Mouse (Mus musculus): Measurements from ENCODE around the gene Tmem9b. TPM values are rescaled to one million over a fixed set of nuclear protein-coding genes. Genes with fewer than 3 reads are reported as not detected.

Gene Tmem9b
- polyA plus RNA-seq, 1 experiment: 45.8 TPM

DNA sequence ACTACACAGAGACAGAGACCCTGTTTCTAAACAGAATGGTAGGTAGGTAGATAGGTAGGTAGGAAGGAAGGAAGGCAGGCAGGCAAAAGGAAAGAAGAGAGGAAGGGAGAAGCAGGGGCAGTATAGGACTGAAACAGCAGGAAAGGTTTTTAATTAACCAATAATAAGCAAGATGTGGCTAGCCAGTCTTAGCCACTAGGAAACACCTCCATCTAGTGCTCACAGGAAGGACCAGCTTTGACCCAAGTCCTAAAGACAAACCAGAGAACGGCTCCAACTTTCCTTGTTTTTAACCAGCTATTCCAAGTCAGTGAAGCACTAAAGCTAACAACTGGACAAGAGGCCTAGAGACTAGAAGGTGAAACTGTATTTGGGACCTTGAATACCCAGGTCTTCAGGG, 4.9 kb downstream of the Tmem9b start:
- Histone ChIP-seq H3K4me3 (ENCODE audit: insufficient read depth, low read length) (no peak overlapping the region), H3K27ac (ENCODE audit: insufficient read depth, low read length) (no peak overlapping the region), H3K4me1 (ENCODE audit: control insufficient read depth, insufficient read depth, low read length) (peaks cover 4% of the 10 kb centered on the region; the same call in 1 of the 2 replicates)
- TF ChIP-seq CTCF (IDR thresholded peaks at IDR 0.05; ENCODE audit: borderline replicate concordance, insufficient read depth, low read length): no peak
- no peak for TF ChIP-seq POLR2A (IDR thresholded peaks at IDR 0.05; ENCODE audit: low read depth, low read length)

DNA sequence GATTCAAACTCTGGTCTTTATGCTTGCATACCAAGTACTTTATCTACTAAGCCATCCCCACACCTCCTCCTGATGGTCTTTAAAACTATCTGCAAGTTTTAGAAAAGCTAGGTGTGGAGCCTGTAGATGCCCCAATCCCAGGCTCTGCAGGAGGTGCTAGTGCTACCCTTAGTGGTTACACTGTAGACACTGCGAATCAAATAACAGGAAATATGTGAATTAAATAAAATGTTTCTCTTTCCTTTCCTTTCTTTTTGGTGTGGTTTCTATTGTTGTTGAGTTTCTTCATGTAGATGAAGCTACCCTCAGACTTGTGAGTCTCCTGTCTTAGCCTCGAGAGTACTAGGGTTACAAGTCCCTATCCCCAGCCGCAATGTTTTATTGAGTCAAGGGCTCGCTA, 11.0 kb downstream of the Tmem9b start:
- H3K4me3 ChIP-seq (ENCODE audit: insufficient read depth, low read length): no peak overlapping the region
- no peak overlapping the region for H3K27ac ChIP-seq (ENCODE audit: insufficient read depth, low read length)
- no peaks in the 10 kb centered on the region for H3K4me1 ChIP-seq (ENCODE audit: control insufficient read depth, insufficient read depth, low read length)
- no peak for TF ChIP-seq CTCF (IDR thresholded peaks at IDR 0.05; ENCODE audit: borderline replicate concordance, insufficient read depth, low read length)
- TF ChIP-seq POLR2A (IDR thresholded peaks at IDR 0.05; ENCODE audit: low read depth, low read length): no peak

DNA sequence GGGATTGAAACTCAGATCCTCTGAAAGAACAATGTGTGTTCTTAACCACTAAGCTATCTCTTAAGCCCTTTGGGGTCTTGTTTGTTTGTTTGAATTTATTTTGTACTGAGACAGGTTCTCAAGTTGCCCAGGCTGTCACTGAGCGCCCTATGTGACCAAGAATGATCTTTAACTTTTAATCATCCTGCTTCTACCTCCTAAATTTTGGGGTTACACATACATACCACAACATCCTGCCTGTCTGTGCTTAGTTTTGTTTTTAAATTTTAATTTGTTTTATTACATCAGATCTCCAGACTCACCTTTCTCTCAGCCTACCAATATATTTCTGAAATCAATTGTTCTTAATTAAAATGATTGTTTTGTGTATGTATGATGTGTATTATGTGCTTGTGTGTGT, 11.6 kb downstream of the Tmem9b start:
- Histone ChIP-seq H3K4me3 (ENCODE audit: insufficient read depth, low read length) (no peak overlapping the region), H3K27ac (ENCODE audit: insufficient read depth, low read length) (no peak overlapping the region), H3K4me1 (ENCODE audit: control insufficient read depth, insufficient read depth, low read length) (no peaks in the 10 kb centered on the region)
- no peak for TF ChIP-seq CTCF (IDR thresholded peaks at IDR 0.05; ENCODE audit: borderline replicate concordance, insufficient read depth, low read length)
- TF ChIP-seq POLR2A (IDR thresholded peaks at IDR 0.05; ENCODE audit: low read depth, low read length): no peak

DNA sequence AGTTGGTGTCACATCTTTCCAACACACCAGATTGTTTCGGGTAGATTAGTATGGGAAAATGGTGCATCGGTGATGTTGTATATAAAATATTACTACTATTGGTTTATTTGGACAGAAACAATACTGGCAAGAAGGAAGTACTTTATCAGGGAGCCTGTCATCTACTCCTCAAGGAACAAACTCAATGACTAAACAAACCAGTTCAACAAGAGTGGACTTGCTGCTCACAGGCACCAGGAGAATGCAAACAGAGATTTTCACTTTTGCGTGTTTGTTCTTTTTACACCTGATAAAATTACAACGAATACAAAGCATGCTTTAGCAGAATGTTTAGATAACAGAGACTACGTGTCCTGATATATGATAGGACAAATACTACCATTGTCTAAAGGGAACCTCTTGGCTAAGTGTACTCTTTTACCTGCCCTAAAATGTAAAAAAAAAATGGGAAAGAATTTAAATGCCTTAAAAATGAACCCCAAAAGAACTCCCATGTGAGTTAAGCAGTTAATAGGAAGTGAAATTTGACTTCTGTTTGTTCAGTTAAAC, 12.8 kb downstream of the Tmem9b start:
- H3K4me3 ChIP-seq (ENCODE audit: insufficient read depth, low read length): no peak overlapping the region
- H3K4me1 ChIP-seq (ENCODE audit: control insufficient read depth, insufficient read depth, low read length): no peaks in the 10 kb centered on the region
- TF ChIP-seq CTCF (IDR thresholded peaks at IDR 0.05; ENCODE audit: borderline replicate concordance, insufficient read depth, low read length): no peak
- TF ChIP-seq POLR2A (IDR thresholded peaks at IDR 0.05; ENCODE audit: low read depth, low read length): no peak
- H3K27ac ChIP-seq (ENCODE audit: insufficient read depth, low read length): no peak overlapping the region

DNA sequence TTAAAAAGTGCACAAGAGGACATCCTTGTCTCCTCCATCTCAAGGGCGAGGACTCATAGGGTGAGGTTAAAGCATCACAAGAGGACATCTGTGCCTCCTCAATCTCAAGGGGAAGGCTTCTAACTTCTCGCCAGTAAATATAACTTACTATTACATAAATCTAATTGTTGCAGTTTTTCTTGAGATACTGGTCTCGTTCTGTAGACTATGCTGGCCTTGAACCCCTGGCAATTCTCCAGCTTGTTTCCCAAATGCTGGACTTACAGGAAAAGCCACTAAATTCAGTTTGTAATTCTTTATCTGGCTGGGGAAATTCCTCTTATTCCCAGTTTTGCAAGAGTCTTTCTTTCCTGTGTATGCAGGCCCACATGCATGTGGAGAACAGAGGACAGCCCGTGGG, 17.9 kb downstream of the Tmem9b start:
- no peaks in the 10 kb centered on the region for H3K4me1 ChIP-seq (ENCODE audit: control insufficient read depth, insufficient read depth, low read length)
- TF ChIP-seq CTCF (IDR thresholded peaks at IDR 0.05; ENCODE audit: borderline replicate concordance, insufficient read depth, low read length): no peak
- TF ChIP-seq POLR2A (IDR thresholded peaks at IDR 0.05; ENCODE audit: low read depth, low read length): no peak
- H3K27ac ChIP-seq (ENCODE audit: insufficient read depth, low read length): no peak overlapping the region
- H3K4me3 ChIP-seq (ENCODE audit: insufficient read depth, low read length): no peak overlapping the region

DNA sequence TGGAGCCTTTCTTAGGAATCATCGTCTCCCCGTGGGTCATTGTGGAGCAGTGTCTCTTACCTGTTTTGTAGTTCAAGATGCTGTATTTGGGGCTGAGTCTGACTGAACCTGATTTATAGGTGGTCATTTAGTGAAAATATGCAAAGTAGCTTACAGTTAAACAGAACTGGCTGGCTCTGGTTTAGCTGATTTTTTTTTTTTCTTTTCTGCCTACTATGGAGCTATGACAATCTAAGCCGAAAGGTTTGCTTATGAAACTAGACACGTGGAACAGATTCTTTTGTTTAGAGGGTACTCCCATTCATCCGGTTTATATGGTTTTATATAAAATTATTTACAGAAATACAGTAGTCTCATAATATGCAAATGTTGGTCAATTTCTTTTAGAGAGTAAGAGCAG, 21.0 kb downstream of the Tmem9b start, which contains the start of gene Ascl3:
Gene Ascl3 (minus strand): TSS at position 101 of the 400 bp plus-strand sequence.
- peaks cover 4% of the 10 kb centered on the region for H3K4me1 ChIP-seq (ENCODE audit: control insufficient read depth, insufficient read depth, low read length)
- TF ChIP-seq POLR2A (IDR thresholded peaks at IDR 0.05; ENCODE audit: low read depth, low read length) (no peak), CTCF (IDR thresholded peaks at IDR 0.05; ENCODE audit: borderline replicate concordance, insufficient read depth, low read length) (no peak)
- no peak within 1 kb of the TSS for H3K27ac ChIP-seq (ENCODE audit: insufficient read depth, low read length)
- H3K4me3 ChIP-seq (ENCODE audit: insufficient read depth, low read length): no peak within 1 kb of the TSS

DNA sequence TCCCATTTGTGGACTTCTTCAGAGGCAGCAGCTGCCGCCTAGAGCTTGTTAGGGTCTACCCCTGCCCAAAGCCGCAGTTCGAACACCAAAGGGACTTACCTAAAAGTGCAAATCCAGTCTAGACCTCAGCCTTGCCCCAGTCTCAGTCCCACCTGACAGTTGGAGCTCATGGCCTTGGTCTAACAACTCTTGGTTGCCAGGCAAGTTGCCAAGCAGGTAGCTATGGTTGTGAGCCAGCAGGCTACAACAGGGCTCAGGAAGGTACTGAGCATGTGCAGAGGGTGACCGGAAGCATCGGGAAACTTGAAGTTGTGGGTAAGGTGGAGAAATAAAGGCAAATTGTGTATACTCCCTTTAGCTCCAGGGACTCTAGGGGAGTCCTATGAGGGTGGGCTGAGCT, 29.0 kb downstream of the Tmem9b start, which contains the start of gene BC051019:
Gene BC051019 (minus strand): TSS at position 154 of the 400 bp plus-strand sequence.
- peaks cover 3% of the 10 kb centered on the region for H3K4me1 ChIP-seq (ENCODE audit: control insufficient read depth, insufficient read depth, low read length)
- no peak for TF ChIP-seq CTCF (IDR thresholded peaks at IDR 0.05; ENCODE audit: borderline replicate concordance, insufficient read depth, low read length)
- no peak for TF ChIP-seq POLR2A (IDR thresholded peaks at IDR 0.05; ENCODE audit: low read depth, low read length)
- no peak within 1 kb of the TSS for H3K4me3 ChIP-seq (ENCODE audit: insufficient read depth, low read length)
- no peak within 1 kb of the TSS for H3K27ac ChIP-seq (ENCODE audit: insufficient read depth, low read length)

DNA sequence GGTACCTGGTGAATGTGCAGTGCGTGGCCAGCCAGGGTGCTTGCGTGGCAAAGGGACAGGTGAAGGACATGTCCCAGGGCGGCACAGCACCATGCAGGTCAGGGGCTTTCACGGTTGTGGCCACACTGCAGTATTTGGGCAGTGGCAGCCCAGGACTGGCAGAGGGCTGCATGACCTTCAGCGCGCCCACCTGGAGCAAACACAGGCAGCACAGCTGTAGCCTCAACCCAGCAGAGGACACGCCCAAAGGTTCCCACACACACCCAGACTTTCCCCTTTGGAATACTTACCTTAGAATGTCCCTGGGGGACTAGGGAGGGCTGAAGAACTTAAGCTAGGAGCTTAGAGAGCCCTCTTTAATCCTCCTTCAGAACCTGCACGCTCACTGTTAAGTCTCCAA, 29.6 kb downstream of the Tmem9b start:
- H3K27ac ChIP-seq (ENCODE audit: insufficient read depth, low read length): no peak overlapping the region
- no peak overlapping the region for H3K4me3 ChIP-seq (ENCODE audit: insufficient read depth, low read length)
- H3K4me1 ChIP-seq (ENCODE audit: control insufficient read depth, insufficient read depth, low read length): peaks cover 3% of the 10 kb centered on the region
- no peak for TF ChIP-seq POLR2A (IDR thresholded peaks at IDR 0.05; ENCODE audit: low read depth, low read length)
- no peak for TF ChIP-seq CTCF (IDR thresholded peaks at IDR 0.05; ENCODE audit: borderline replicate concordance, insufficient read depth, low read length)

DNA sequence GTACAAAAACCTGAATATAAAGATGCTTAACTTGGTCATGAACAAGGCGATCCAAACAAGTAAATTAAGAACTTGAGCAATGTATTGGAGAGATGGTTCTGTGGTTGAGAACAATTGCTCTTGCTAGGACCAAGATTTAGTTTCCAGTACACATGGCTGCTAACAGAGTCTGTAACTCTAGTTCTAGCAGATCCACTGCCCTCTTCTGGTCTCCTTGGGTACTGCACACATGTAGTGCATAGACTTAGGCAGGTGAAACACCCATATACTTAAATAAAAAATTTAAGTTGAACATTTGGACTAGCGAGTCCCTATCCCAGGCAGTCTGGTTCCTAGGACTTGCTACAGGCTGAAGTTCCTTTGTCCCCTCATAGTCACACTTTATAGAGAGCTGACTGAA, 30.1 kb downstream of the Tmem9b start:
- no peak overlapping the region for H3K27ac ChIP-seq (ENCODE audit: insufficient read depth, low read length)
- peaks cover 3% of the 10 kb centered on the region for H3K4me1 ChIP-seq (ENCODE audit: control insufficient read depth, insufficient read depth, low read length)
- no peak overlapping the region for H3K4me3 ChIP-seq (ENCODE audit: insufficient read depth, low read length)
- no peak for TF ChIP-seq POLR2A (IDR thresholded peaks at IDR 0.05; ENCODE audit: low read depth, low read length)
- no peak for TF ChIP-seq CTCF (IDR thresholded peaks at IDR 0.05; ENCODE audit: borderline replicate concordance, insufficient read depth, low read length)

DNA sequence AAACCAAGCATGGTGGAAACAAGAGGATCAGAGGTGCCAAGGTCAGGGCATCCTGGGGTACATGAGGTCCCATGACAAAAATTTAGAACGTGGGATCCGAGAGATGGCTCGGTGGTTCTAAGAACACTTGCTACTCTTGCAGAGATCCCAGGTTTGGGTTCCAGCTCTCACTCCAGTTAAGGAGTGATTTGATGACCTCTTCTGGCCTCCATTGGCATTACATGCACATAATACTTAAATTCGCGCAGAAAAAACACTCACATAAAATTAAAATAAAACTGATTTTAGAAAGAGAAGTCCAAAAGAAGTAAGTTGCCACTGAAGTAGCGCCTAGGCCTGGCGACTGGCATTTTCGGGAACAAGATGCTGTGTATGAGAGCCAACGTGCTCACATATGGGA, 33.4 kb downstream of the Tmem9b start:
- Histone ChIP-seq H3K4me3 (ENCODE audit: insufficient read depth, low read length) (no peak overlapping the region), H3K4me1 (ENCODE audit: control insufficient read depth, insufficient read depth, low read length) (no peaks in the 10 kb centered on the region), H3K27ac (ENCODE audit: insufficient read depth, low read length) (no peak overlapping the region)
- TF ChIP-seq POLR2A (IDR thresholded peaks at IDR 0.05; ENCODE audit: low read depth, low read length): no peak
- TF ChIP-seq CTCF (IDR thresholded peaks at IDR 0.05; ENCODE audit: borderline replicate concordance, insufficient read depth, low read length): no peak
